Mouse (Mus musculus) hindbrain, embryonic 10.5 days (tissue): ENCODE results near the gene Clec10a. TPM values are rescaled to one million over a fixed set of nuclear protein-coding genes. Genes with fewer than 3 reads are reported as not detected.

Source experiments
- DNase-seq: peaks from one replicate; pipeline ENCODE4 v3.0.0-alpha.2; 2017; ENCODE audit warnings: low spot score
- H3K27ac ChIP-seq: fragments of 300-500 bp; sonication (generic); 2 replicates; pipeline ENCODE4 v1.5.1; 2016; ENCODE audit warnings: mild to moderate bottlenecking, moderate library complexity
- H3K27me3 ChIP-seq: fragments of 300-500 bp; sonication (generic); 2 replicates; pipeline ENCODE4 v1.6.1; 2016; ENCODE audit warnings: mild to moderate bottlenecking; ENCODE audit not compliant: poor library complexity, insufficient read depth, severe bottlenecking
- H3K36me3 ChIP-seq: fragments of 300-500 bp; sonication (generic); 2 replicates; pipeline ENCODE4 v1.6.1; 2016; ENCODE audit warnings: mild to moderate bottlenecking, moderate library complexity
- H3K4me1 ChIP-seq: fragments of 300-500 bp; sonication (generic); replicated peaks from 2 replicates; pipeline ENCODE4 v1.6.1; 2016; ENCODE audit warnings: mild to moderate bottlenecking
- H3K4me3 ChIP-seq: fragments of 300-500 bp; sonication (generic); 2 replicates; pipeline ENCODE4 v1.5.1; 2016; ENCODE audit warnings: mild to moderate bottlenecking, moderate library complexity
- H3K9me3 ChIP-seq: fragments of 300-500 bp; sonication (generic); 2 replicates; pipeline ENCODE4 v1.6.1; 2016; ENCODE audit warnings: mild to moderate bottlenecking, moderate library complexity
- WGBS: fragments of 180-500 bp; shearing (Covaris S2); methylation state at CpG from one replicate; pipeline ENCODE4 v1.1.7; 2016; 5-methylcytosine and 5-hydroxymethylcytosine counted together
- polyA plus RNA-seq: library from polyadenylated mRNA; unstranded; fragments of >200 nt; fragmentation: Nextera tagmentation; extraction: Ambion mirVana; gene quantifications from 2 replicates; pipeline ENCODE4 v1.2.1, GENCODE M21; 2016

Gene Clec10a
- polyA plus RNA-seq, 1 experiment from 2014 or later = 0.81 TPM

DNA sequence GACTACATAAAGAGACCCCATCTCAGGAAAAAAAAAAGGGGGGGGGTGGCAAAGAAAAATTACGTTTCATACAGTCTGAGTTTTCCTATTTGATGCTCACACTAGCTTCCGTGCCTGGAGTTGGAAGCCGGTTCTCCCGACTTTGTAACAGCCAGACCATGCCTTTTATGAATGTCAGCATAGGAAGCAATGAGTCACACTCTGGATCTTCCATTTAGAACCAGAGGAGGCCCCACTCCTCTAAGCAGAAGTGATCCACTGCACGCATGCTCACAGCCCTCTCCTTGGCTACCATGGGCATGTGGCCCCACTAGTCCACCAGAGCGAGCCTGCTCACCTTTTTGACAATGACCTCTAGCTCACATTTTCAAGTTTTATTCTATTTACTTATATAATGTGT lies 35.2 kb downstream of the Clec10a start:
- H3K27ac ChIP-seq = no peak overlapping the region
- H3K27me3 ChIP-seq = no peaks in the 10 kb centered on the region
- no peaks in the 10 kb centered on the region for H3K4me1 ChIP-seq
- H3K9me3 ChIP-seq = no peaks in the 10 kb centered on the region
- no peak for DNase-seq
- no peak overlapping the region for H3K4me3 ChIP-seq
- H3K36me3 ChIP-seq = no peaks in the 10 kb centered on the region
- 84% methylated on average over 6 of the region's 6 CpGs for WGBS

DNA sequence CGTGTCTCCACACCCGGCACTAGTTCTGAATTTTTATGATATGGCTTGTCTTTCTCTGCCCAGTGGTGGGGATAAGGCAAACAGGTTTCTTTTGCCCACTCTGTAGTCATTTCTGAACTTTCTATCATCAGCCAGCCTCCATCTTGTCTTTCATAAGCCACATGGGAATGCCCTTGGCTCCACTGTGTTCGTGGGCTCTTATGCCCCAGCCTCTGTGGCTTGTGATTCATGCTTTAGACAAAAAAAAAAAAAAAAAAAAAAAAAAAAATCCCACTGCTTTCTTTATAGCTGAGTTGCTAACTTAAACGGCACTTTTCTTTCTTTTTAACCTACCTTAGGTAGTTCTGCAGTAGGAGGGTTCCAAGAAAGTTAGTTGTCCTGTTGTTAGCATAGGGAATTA lies 36.2 kb downstream of the Clec10a start:
- Histone ChIP-seq H3K9me3 (no peaks in the 10 kb centered on the region), H3K27ac (no peak overlapping the region), H3K4me1 (no peaks in the 10 kb centered on the region), H3K27me3 (no peaks in the 10 kb centered on the region), H3K4me3 (no peak overlapping the region), H3K36me3 (no peaks in the 10 kb centered on the region)
- DNase-seq = no peak
- 85% methylated on average over 4 of the region's 4 CpGs for WGBS

DNA sequence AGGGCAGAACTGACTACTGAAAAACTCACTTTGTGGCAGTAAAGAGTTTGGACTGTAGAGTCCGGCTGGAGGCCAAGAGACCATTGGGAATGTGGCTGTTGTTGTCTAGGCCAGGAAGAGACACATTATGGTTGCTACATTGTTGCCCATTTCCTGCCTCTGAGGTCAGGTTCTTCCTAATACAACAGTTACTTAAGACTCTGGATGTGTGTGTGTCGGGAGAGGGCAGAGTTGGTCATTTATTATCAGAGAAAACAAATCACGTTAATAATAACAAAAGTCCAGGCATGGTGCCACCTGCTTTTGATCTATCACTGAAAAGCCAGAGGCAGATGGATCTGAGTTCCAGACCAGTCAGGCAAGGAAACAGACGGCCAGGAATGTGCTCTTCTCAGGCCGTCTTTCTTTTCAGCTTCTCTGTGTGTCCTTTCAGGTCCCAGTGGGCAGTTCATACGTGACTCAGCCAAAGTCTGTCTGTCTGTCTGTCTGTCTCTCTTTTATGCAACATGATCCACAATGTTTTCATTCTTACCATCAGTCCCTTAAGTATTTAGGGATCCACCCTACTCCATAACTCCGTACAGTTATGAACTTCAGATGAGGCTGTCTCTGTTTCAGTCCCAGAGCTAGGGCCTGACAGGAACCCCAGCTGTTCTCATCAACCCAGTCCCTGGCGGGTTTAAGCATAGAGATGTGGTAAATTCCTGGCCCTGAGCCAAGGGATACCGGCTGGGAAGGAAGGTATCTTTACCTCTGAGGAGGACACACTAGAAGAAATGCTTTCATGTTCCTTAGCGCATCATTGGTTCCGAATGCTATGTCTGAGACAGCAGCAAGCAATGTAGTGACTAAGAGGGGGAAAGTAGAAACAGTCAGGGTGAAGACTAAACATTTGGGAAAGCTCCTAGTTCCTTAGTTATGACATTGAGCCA lies 37.6 kb downstream of the Clec10a start:
- 63% methylated on average over 11 of the region's 11 CpGs for WGBS
- H3K4me3 ChIP-seq = no peak overlapping the region
- DNase-seq = no peak

DNA sequence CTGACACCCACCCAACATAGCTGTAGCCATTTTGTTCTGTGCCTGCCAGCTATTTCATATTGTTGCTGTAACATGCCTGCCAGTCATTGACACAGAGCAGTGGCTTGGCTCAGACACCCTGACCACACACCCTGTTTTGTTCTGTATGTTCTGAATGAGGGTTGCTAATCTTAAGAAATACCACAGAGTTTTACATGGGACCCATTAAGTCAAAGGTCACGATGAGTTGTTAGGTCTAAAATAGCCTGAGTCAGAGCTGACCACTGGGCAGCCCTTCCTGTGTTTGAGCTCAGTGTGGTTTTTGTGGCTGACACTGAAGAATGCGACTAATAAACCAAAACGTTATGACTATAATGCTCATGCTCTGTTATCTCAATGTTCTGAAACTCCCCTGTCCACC lies 42.3 kb downstream of the Clec10a start:
- 91% methylated on average over 3 of the region's 3 CpGs for WGBS
- peaks cover 12% of the 10 kb centered on the region; the same call in 1 of the 2 replicates for H3K4me1 ChIP-seq
- no peak overlapping the region for H3K4me3 ChIP-seq
- H3K9me3 ChIP-seq = no peaks in the 10 kb centered on the region
- no peaks in the 10 kb centered on the region for H3K36me3 ChIP-seq
- H3K27ac ChIP-seq = no peak overlapping the region
- H3K27me3 ChIP-seq = no peaks in the 10 kb centered on the region
- DNase-seq = no peak

More for the DNA sequence above, 37.6 kb downstream of the Clec10a start:
- Histone ChIP-seq H3K4me1 (no peaks in the 10 kb centered on the region), H3K27ac (no peak overlapping the region), H3K9me3 (no peaks in the 10 kb centered on the region), H3K36me3 (no peaks in the 10 kb centered on the region), H3K27me3 (no peaks in the 10 kb centered on the region)

DNA sequence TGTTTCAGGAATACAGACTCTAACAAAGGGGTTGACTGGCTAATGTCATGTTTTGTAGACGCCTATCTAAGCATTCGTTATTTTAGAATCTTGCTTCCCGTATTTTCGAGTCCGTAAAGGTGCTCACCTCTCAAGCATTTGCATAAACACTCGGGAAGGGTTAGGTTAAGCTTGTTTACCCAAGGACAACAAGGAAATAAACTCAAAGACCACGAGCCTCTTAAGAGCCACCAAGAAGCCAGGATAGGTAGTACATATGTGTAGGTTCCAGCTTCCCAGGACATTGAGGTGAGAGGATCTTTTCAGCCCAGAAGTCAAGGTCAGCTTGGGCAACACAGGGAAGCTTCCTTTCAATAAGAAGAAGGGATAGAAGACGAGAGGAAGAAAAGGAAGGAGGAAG lies 43.1 kb downstream of the Clec10a start:
- no peak overlapping the region for H3K4me3 ChIP-seq
- 85% methylated on average over 8 of the region's 8 CpGs for WGBS
- H3K36me3 ChIP-seq = no peaks in the 10 kb centered on the region
- no peaks in the 10 kb centered on the region for H3K27me3 ChIP-seq
- H3K27ac ChIP-seq = no peak overlapping the region
- DNase-seq = no peak
- H3K4me1 ChIP-seq = peaks cover 12% of the 10 kb centered on the region; the same call in 1 of the 2 replicates
- H3K9me3 ChIP-seq = no peaks in the 10 kb centered on the region

DNA sequence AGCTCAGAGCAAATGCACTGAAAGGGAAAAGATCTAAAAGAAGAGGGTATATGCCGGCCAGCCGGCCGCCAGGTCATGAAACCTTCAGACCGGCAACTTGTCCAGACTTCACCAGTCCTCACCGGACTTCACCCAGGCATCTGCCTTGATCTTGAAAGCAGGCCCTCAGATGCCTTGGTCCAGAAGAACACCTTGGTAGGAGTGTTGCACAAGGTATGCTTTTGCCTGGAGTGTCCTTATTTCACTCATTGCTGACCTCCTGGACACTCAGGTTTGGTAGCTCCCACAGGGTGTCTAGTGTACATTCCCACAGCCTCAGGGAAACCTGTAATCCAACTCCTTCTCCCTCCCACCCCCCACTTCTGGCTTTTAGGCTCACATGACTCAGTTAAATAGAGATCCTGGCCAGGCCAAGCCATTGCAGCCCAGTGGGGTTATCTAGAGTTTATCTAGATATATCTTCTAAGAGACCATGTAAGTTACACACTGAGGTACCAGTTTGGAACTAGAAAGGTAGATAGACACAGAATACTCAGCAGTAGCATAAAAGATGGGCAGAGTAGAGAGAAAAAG lies 44.1 kb downstream of the Clec10a start:
- Histone ChIP-seq H3K27me3 (no peaks in the 10 kb centered on the region), H3K4me1 (peaks cover 12% of the 10 kb centered on the region; the same call in 1 of the 2 replicates), H3K9me3 (no peaks in the 10 kb centered on the region), H3K27ac (no peak overlapping the region), H3K4me3 (no peak overlapping the region), H3K36me3 (no peaks in the 10 kb centered on the region)
- 86% methylated on average over 5 of the region's 5 CpGs for WGBS
- DNase-seq = no peak

DNA sequence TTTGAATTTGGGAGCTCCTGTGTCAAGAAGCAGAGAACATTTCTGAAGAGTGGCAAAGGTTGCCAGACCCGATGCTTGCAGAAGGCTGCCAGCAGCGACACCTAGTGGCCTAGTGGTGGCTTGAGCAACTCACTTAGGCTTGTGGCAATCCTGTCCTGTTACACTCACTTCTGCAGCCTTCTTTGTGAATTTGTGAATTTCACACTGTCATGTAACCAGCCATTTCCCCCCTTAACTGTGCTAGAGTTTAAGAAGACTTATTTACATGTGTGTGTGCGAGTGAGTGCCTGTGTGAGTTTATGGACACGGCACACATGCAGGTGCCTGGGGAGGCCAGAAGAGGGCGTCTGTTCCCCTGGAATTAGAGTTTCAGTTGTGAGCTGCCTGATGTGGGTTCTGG lies 45.7 kb downstream of the Clec10a start:
- no peaks in the 10 kb centered on the region for H3K9me3 ChIP-seq
- no peak overlapping the region for H3K4me3 ChIP-seq
- peak; percentile 84 for DNase-seq
- H3K4me1 ChIP-seq = peaks cover 12% of the 10 kb centered on the region; the same call in 1 of the 2 replicates
- H3K27me3 ChIP-seq = no peaks in the 10 kb centered on the region
- H3K36me3 ChIP-seq = no peaks in the 10 kb centered on the region
- H3K27ac ChIP-seq = no peak overlapping the region
- WGBS = 41% methylated on average over 5 of the region's 5 CpGs

DNA sequence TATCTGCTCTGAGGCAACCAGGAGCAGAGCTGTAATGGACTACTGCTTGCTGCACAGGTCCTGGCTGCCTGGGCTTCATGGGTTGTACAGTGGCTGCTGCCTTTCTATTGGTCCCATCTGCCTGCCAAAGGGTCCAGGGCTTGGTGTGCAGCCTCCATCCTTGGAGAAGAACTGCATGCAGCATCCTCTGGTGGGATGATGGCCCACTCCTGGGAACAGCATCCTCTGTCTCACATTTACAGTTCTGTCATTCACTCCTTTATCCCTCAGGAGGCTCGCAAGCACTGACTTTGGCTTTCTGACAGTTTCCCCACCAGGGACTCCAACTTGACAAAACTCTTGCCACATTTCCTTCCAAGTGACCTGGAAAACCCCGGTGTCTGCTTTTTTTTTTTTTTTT lies 50.8 kb downstream of the Clec10a start:
- Histone ChIP-seq H3K4me3 (no peak overlapping the region), H3K9me3 (no peaks in the 10 kb centered on the region)
- WGBS = 81% methylated on average over 2 of the region's 2 CpGs

DNA sequence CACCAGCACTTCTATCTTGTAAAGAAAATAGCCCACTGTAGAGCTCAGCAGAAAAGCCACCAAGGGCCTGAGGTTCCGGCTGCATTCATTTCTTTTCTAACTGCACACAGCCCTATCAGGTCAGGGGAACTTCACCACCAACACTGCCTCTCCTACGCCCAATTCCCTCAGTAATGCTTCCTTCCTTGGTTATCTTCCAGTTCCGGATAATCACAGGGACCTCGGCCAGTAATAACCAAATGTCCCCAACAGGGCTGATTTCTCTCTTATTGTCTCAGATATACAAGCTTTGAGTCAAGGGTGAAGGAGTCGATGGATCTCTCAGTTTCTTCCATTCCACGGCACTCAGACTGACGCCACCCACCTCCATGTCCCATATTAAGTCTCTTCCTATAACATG lies 51.3 kb downstream of the Clec10a start:
- no peak for DNase-seq
- 89% methylated on average over 7 of the region's 7 CpGs for WGBS
- Histone ChIP-seq H3K4me1 (no peaks in the 10 kb centered on the region), H3K27ac (no peak overlapping the region), H3K9me3 (no peaks in the 10 kb centered on the region), H3K36me3 (no peaks in the 10 kb centered on the region), H3K4me3 (no peak overlapping the region), H3K27me3 (peaks cover 4% of the 10 kb centered on the region)

More for the DNA sequence above, 50.8 kb downstream of the Clec10a start:
- H3K27ac ChIP-seq = no peak overlapping the region
- H3K27me3 ChIP-seq = no peaks in the 10 kb centered on the region
- H3K36me3 ChIP-seq = no peaks in the 10 kb centered on the region
- DNase-seq = no peak
- H3K4me1 ChIP-seq = no peaks in the 10 kb centered on the region

DNA sequence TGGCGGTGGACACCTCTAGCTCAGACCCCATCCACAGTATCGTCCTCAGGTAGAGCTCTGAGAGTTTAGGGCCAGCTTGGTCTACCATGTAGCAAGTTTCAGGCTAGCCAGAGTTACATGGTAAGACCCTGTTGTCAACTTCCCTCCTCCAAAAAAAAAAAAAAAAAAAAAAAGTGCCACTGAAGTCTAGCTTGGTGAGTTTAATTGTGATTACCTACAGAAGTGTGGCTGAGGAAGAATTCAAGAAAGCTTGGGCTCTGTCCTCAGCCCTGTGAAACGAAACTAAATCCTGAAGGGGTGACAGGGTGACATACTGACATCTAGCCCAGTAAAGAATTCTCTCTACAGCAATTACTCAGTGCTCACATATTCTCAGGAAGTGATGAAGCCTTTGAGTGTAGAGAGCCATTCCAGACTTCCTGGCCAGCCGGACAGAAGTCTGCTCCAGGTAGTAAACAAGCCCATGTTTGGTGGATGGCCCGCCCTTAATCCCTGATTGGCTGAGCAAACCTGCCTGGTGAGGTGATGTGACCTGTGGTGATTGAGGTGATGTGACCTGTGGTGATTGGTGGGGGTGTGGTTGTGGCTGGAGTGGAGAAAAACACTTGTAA lies 52.9 kb downstream of the Clec10a start:
- Histone ChIP-seq H3K27ac (no peak overlapping the region), H3K4me3 (no peak overlapping the region), H3K36me3 (no peaks in the 10 kb centered on the region), H3K27me3 (peaks cover 20% of the 10 kb centered on the region), H3K4me1 (peaks cover 4% of the 10 kb centered on the region), H3K9me3 (no peaks in the 10 kb centered on the region)
- 75% methylated on average over 5 of the region's 5 CpGs for WGBS
- DNase-seq = no peak

DNA sequence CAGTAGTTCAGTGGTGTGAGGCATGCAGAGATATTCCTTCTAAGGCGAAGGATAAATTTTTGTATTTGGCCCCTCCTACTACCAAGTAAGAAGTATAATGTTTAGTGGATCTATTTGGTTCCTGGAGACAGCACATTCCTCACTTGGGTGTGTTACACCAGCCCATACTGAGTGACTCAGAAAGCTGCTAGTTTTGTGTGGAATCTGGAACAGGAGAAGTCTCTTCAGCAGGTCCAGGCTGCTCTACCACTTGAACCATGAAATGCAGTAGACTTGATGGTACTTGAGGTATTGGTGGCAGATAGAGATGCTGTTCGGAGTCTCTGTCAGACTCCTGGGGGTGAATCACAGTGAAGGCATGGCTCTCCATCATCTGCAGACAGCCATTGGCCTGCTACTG lies 54.7 kb downstream of the Clec10a start:
- no peaks in the 10 kb centered on the region for H3K36me3 ChIP-seq
- peaks cover 38% of the 10 kb centered on the region for H3K27me3 ChIP-seq
- WGBS = 86% methylated on average over 2 of the region's 2 CpGs
- H3K4me3 ChIP-seq = no peak overlapping the region
- H3K4me1 ChIP-seq = peaks cover 22% of the 10 kb centered on the region
- DNase-seq = no peak
- H3K9me3 ChIP-seq = no peaks in the 10 kb centered on the region
- no peak overlapping the region for H3K27ac ChIP-seq

DNA sequence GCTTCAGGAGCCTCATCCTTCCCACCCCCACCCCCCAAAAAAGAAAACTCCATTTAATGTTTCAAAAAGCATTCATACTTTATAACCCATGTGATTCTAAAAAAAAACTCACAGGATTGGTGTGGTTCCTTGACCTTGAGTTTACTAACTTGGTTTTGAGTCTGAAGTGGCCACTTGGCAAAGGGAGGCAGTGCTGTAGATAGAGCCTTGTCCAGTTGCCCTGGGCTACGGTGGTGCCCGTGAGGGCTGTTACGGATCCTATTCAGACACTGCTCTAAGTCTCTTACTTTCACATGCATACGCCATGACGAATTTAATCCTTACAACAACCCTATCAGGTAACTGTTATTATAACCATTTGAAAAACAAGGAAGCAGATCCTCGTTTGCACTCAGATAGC lies 56.0 kb downstream of the Clec10a start:
- Histone ChIP-seq H3K4me1 (peaks cover 25% of the 10 kb centered on the region), H3K9me3 (no peaks in the 10 kb centered on the region), H3K4me3 (no peak overlapping the region), H3K27ac (no peak overlapping the region), H3K36me3 (peaks cover 2% of the 10 kb centered on the region; the same call in 1 of the 2 replicates), H3K27me3 (peaks cover 51% of the 10 kb centered on the region)
- no peak for DNase-seq
- WGBS = 82% methylated on average over 6 of the region's 6 CpGs

DNA sequence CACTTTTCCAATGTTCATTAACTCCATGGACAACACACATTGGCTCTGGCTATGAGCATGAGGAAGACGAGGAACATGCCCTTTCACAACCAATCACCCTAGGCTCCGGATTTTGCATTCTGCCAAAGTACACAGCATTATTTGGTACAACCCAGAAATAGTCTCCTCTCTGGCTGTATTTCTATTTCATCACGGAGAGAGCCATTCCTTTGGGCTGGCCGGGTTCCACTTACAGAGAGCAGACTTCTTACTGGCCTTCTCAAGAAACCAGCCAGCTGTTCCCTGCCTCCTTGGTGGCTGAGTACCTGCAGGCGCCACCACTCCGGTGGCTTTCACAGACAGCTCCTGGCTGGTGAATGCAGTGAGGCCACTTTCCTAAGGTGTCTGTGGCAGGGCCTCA lies 56.4 kb downstream of the Clec10a start, which contains the start of gene Slc16a11:
TSS of gene Slc16a11 (plus strand) at position 330 of the 400 bp plus-strand sequence.
- H3K9me3 ChIP-seq = no peaks in the 10 kb centered on the region
- DNase-seq = no peak
- no peak within 1 kb of the TSS for H3K27ac ChIP-seq
- H3K36me3 ChIP-seq = peaks cover 7% of the 10 kb centered on the region
- H3K4me3 ChIP-seq = peak within 1 kb of the TSS; percentile 50; the same call in 1 of the 2 replicates
- 68% methylated on average over 6 of the region's 6 CpGs for WGBS
- H3K4me1 ChIP-seq = peaks cover 25% of the 10 kb centered on the region
- peaks cover 56% of the 10 kb centered on the region for H3K27me3 ChIP-seq
